In the genomic region with DNA sequence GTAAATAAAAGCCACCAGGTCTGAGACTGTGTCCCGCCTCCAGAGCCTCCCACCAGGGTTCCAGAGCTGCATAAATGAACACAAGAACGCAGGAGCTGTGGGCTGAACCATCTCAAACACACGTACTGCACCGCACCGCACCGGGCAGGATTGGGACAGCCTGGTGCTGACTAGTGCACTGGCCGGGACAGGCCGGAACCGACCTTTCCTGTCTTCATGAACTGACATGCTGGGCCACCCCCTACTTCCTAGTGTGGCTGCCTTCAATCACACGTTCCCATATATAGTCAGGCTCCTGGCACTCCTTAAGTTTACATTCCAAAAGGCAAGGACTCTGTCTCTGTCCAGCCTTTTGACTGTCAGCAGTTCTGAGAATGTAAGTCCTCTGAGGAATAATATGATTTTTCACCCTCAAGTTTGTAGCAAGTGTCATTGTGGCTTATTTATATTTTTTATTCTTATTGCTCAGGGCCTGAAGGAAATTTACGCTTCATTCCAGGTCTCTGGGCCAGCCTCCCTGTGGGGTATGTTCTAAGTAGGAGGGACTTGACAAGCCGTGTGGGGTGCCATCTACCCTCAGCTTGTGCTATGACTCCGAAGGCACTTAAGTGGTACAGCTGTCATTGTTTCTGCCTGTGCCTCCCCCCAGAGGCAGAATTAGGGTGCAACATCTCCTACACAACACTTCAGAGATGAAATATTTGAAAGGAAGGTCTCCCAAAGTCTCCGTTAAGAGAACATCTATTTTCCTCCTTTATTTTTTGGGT, we compare ENCODE assay signal across 8 mouse cellular contexts. TPM values are rescaled to one million over a fixed set of nuclear protein-coding genes. Genes with fewer than 3 reads are reported as not detected.
DNase-seq lines count a peak whose midpoint lies in the region; ATAC-seq lines count a peak whose summit lies in the region.

No protein-coding gene starts in this region.

- 77% methylated on average over 14 of the region's 14 CpGs for WGBS in forebrain, embryonic 11.5 days
- 85% methylated on average over 14 of the region's 14 CpGs for WGBS in forebrain, embryonic 13.5 days
- WGBS in heart, embryonic 16.5 days: 29% methylated on average over 14 of the region's 14 CpGs
- WGBS in large intestine, adult 2 months: 38% methylated on average over 14 of the region's 14 CpGs
- WGBS in neural tube, embryonic 15.5 days: 71% methylated on average over 14 of the region's 14 CpGs

- H3K9me3 ChIP-seq in forebrain, embryonic 11.5 days (ENCODE audit: control insufficient read depth, low read length): no peaks in the 10 kb centered on the region
- H3K9me3 ChIP-seq in forebrain, embryonic 13.5 days (replicated peaks): no peaks in the 10 kb centered on the region
- H3K9me3 ChIP-seq in heart, embryonic 16.5 days (replicated peaks; ENCODE audit: control insufficient read depth, low read length): no peaks in the 10 kb centered on the region
- no peaks in the 10 kb centered on the region for H3K9me3 ChIP-seq in neural tube, embryonic 15.5 days (replicated peaks)

- DNase-seq in forebrain, embryonic 11.5 days (ENCODE audit: low spot score): peak; percentile 58
- DNase-seq in NIH3T3 (ENCODE audit: low read depth): peak; percentile 67
- DNase-seq in large intestine, adult 2 months (ENCODE audit: low read depth, low spot score): peak; percentile 27
- DNase-seq in cerebellum, adult 9-10 months: no peak
- no peak for DNase-seq in c-Kit-positive CD71-positive TER-119-positive erythroid progenitor cells, embryonic 14.5 days (ENCODE audit: low spot score)

- H3K36me3 ChIP-seq in forebrain, embryonic 11.5 days (ENCODE audit: control insufficient read depth, insufficient read depth, low read length): no peaks in the 10 kb centered on the region
- H3K36me3 ChIP-seq in forebrain, embryonic 13.5 days (ENCODE audit: poor library complexity, severe bottlenecking): peaks cover 13% of the 10 kb centered on the region
- no peaks in the 10 kb centered on the region for H3K36me3 ChIP-seq in heart, embryonic 16.5 days (ENCODE audit: control insufficient read depth, insufficient read depth)
- H3K36me3 ChIP-seq in neural tube, embryonic 15.5 days: peaks cover 5% of the 10 kb centered on the region; the same call in 1 of the 2 replicates

- H3K4me2 ChIP-seq in forebrain, embryonic 11.5 days (ENCODE audit: low read depth, low read length, severe bottlenecking): no peak overlapping the region
- H3K4me2 ChIP-seq in forebrain, embryonic 13.5 days: no peak overlapping the region
- H3K4me2 ChIP-seq in heart, embryonic 16.5 days (ENCODE audit: low read depth, low read length): peak overlapping the region; percentile 43; the same call in 1 of the 2 replicates
- H3K4me2 ChIP-seq in neural tube, embryonic 15.5 days: no peak overlapping the region

- no peaks in the 10 kb centered on the region for H3K4me1 ChIP-seq in forebrain, embryonic 11.5 days (replicated peaks; ENCODE audit: control insufficient read depth, insufficient read depth, low read length)
- H3K4me1 ChIP-seq in forebrain, embryonic 13.5 days: peaks cover 10% of the 10 kb centered on the region
- H3K4me1 ChIP-seq in heart, embryonic 16.5 days (ENCODE audit: control insufficient read depth, insufficient read depth, low read length): peaks cover 40% of the 10 kb centered on the region
- peaks cover 14% of the 10 kb centered on the region for H3K4me1 ChIP-seq in neural tube, embryonic 15.5 days

- H3K9ac ChIP-seq in forebrain, embryonic 11.5 days (ENCODE audit: low read length): no peak overlapping the region
- H3K9ac ChIP-seq in forebrain, embryonic 13.5 days: no peak overlapping the region
- H3K9ac ChIP-seq in heart, embryonic 16.5 days (ENCODE audit: low read length): peak overlapping the region; percentile 34; the same call in 1 of the 2 replicates
- no peak overlapping the region for H3K9ac ChIP-seq in neural tube, embryonic 15.5 days (replicated peaks)

- no peak for ATAC-seq in forebrain, embryonic 11.5 days (replicated peaks; ENCODE audit: low FRiP score)
- no peak for ATAC-seq in forebrain, embryonic 13.5 days
- ATAC-seq in heart, embryonic 16.5 days (replicated peaks; ENCODE audit: extremely low read depth, insufficient read depth, low FRiP score): peak; percentile 56
- no peak for ATAC-seq in neural tube, embryonic 15.5 days (ENCODE audit: low FRiP score)

- no peak overlapping the region for H3K4me3 ChIP-seq in forebrain, embryonic 11.5 days (ENCODE audit: low read depth, low read length)
- H3K4me3 ChIP-seq in forebrain, embryonic 13.5 days: no peak overlapping the region
- H3K4me3 ChIP-seq in heart, embryonic 16.5 days (ENCODE audit: low read length): no peak overlapping the region
- H3K4me3 ChIP-seq in neural tube, embryonic 15.5 days (replicated peaks): no peak overlapping the region

- no peak overlapping the region for H3K27ac ChIP-seq in forebrain, embryonic 11.5 days (ENCODE audit: low read depth, low read length)
- no peak overlapping the region for H3K27ac ChIP-seq in forebrain, embryonic 13.5 days
- H3K27ac ChIP-seq in heart, embryonic 16.5 days (ENCODE audit: low read length): peak overlapping the region; percentile 83
- peak overlapping the region; percentile 56; the same call in 1 of the 2 replicates for H3K27ac ChIP-seq in neural tube, embryonic 15.5 days (replicated peaks)

- H3K27me3 ChIP-seq in forebrain, embryonic 11.5 days (ENCODE audit: control insufficient read depth, insufficient read depth, low read length): no peaks in the 10 kb centered on the region
- no peaks in the 10 kb centered on the region for H3K27me3 ChIP-seq in forebrain, embryonic 13.5 days
- no peaks in the 10 kb centered on the region for H3K27me3 ChIP-seq in heart, embryonic 16.5 days (ENCODE audit: control insufficient read depth, insufficient read depth, low read length)
- H3K27me3 ChIP-seq in neural tube, embryonic 15.5 days (replicated peaks): no peaks in the 10 kb centered on the region

RNA-seq across cellular contexts. Expression of a gene that starts 1.1 kb away (rescaled TPM):
- polyA plus RNA-seq in forebrain, embryonic 11.5 days (2014; fragmentation: Nextera tagmentation; extraction: Ambion mirVana): 9.8 and 13.2 TPM in 2 replicates
- polyA plus RNA-seq in forebrain, embryonic 13.5 days (2015; fragmentation: Nextera tagmentation; extraction: Ambion mirVana): 7.7 and 10.1 TPM in 2 replicates
- 26.7 and 36.1 TPM in 2 replicates for polyA plus RNA-seq in heart, embryonic 16.5 days (2015; fragmentation: Nextera tagmentation; extraction: Ambion mirVana)
- polyA plus RNA-seq in large intestine, adult 2 months (2012; rRNA removed): 16.7 and 18.5 TPM in 2 replicates
- polyA plus RNA-seq in neural tube, embryonic 15.5 days (2015; fragmentation: Nextera tagmentation; extraction: Ambion mirVana): 11.4 and 13.3 TPM in 2 replicates

RNA-seq across cellular contexts. Expression of a gene that starts 33.5 kb away (rescaled TPM):
- polyA plus RNA-seq in forebrain, embryonic 11.5 days (2014; fragmentation: Nextera tagmentation; extraction: Ambion mirVana): 41.2 and 45.4 TPM in 2 replicates
- 41.2 and 45.3 TPM in 2 replicates for polyA plus RNA-seq in forebrain, embryonic 13.5 days (2015; fragmentation: Nextera tagmentation; extraction: Ambion mirVana)
- 31.3 and 31.7 TPM in 2 replicates for polyA plus RNA-seq in heart, embryonic 16.5 days (2015; fragmentation: Nextera tagmentation; extraction: Ambion mirVana)
- polyA plus RNA-seq in large intestine, adult 2 months (2012; rRNA removed): 9.4 and 12.2 TPM in 2 replicates
- 56.5 and 57.6 TPM in 2 replicates for polyA plus RNA-seq in neural tube, embryonic 15.5 days (2015; fragmentation: Nextera tagmentation; extraction: Ambion mirVana)

RNA-seq across cellular contexts. Expression of a gene that starts 38.3 kb away (rescaled TPM):
- 0.12 TPM in 1 of 2 replicates, not detected in the other for polyA plus RNA-seq in forebrain, embryonic 11.5 days (2014; fragmentation: Nextera tagmentation; extraction: Ambion mirVana)
- polyA plus RNA-seq in forebrain, embryonic 13.5 days (2015; fragmentation: Nextera tagmentation; extraction: Ambion mirVana): not detected in 2 replicates
- polyA plus RNA-seq in heart, embryonic 16.5 days (2015; fragmentation: Nextera tagmentation; extraction: Ambion mirVana): 0.20 and 0.24 TPM in 2 replicates
- polyA plus RNA-seq in large intestine, adult 2 months (2012; rRNA removed): 0.07 and 0.10 TPM in 2 replicates
- polyA plus RNA-seq in neural tube, embryonic 15.5 days (2015; fragmentation: Nextera tagmentation; extraction: Ambion mirVana): 0.13 TPM in 1 of 2 replicates, not detected in the other

RNA-seq across cellular contexts. Expression of a gene that starts 50.9 kb away (rescaled TPM):
- polyA plus RNA-seq in forebrain, embryonic 11.5 days (2014; fragmentation: Nextera tagmentation; extraction: Ambion mirVana): 24.2 and 25.4 TPM in 2 replicates
- 23.6 and 29.6 TPM in 2 replicates for polyA plus RNA-seq in forebrain, embryonic 13.5 days (2015; fragmentation: Nextera tagmentation; extraction: Ambion mirVana)
- polyA plus RNA-seq in heart, embryonic 16.5 days (2015; fragmentation: Nextera tagmentation; extraction: Ambion mirVana): 16.1 and 19.2 TPM in 2 replicates
- polyA plus RNA-seq in large intestine, adult 2 months (2012; rRNA removed): 17.1 and 21.7 TPM in 2 replicates
- 25.1 and 28.7 TPM in 2 replicates for polyA plus RNA-seq in neural tube, embryonic 15.5 days (2015; fragmentation: Nextera tagmentation; extraction: Ambion mirVana)

Comparison
In these comparisons a context has a peak if more than half of its experiments do, and no peak if none do; other contexts are left out.
1. DNase-seq: peak in forebrain, embryonic 11.5 days (single experiment), NIH3T3 (single experiment) and large intestine, adult 2 months (single experiment); none in cerebellum, adult 9-10 months (single experiment) and c-Kit-positive CD71-positive TER-119-positive erythroid progenitor cells, embryonic 14.5 days (single experiment).
2. H3K27ac ChIP-seq: peak in heart, embryonic 16.5 days (single experiment) and neural tube, embryonic 15.5 days (single experiment); none in forebrain, embryonic 11.5 days (single experiment) and forebrain, embryonic 13.5 days (single experiment).